Mouse (Mus musculus) G1E (cell line): Measurements from ENCODE around the gene Recql5.

Experiments
- CTCF ChIP-seq: IDR thresholded peaks from 2 replicates; pipeline ENCODE4 v1.5.1; 2012; ENCODE audit warnings: low read depth, low read length, inconsistent platforms, mixed read lengths
- GATA1 ChIP-seq: IDR thresholded peaks from 2 replicates; pipeline ENCODE4 v1.6.1; 2012; ENCODE audit warnings: borderline replicate concordance, low read length, inconsistent platforms, mixed read lengths
- POLR2AphosphoS5 ChIP-seq: IDR thresholded peaks from 2 replicates; pipeline ENCODE4 v1.6.1; 2012; ENCODE audit warnings: low read depth, low read length, inconsistent platforms; ENCODE audit not compliant: insufficient replicate concordance

GRCm38 (mm10) chr11:115903384-115904230 is 29.7 kb downstream of the Recql5 start:
- TF ChIP-seq GATA1 (no peak), CTCF (no peak), POLR2AphosphoS5 (no peak)
